Mouse (Mus musculus): ENCODE data around the gene Cacnb4. TPM values are rescaled to one million over a fixed set of nuclear protein-coding genes. Genes with fewer than 3 reads are reported as not detected.

Gene Cacnb4
- total and polyA plus RNA-seq, 3 experiments = not detected

DNA sequence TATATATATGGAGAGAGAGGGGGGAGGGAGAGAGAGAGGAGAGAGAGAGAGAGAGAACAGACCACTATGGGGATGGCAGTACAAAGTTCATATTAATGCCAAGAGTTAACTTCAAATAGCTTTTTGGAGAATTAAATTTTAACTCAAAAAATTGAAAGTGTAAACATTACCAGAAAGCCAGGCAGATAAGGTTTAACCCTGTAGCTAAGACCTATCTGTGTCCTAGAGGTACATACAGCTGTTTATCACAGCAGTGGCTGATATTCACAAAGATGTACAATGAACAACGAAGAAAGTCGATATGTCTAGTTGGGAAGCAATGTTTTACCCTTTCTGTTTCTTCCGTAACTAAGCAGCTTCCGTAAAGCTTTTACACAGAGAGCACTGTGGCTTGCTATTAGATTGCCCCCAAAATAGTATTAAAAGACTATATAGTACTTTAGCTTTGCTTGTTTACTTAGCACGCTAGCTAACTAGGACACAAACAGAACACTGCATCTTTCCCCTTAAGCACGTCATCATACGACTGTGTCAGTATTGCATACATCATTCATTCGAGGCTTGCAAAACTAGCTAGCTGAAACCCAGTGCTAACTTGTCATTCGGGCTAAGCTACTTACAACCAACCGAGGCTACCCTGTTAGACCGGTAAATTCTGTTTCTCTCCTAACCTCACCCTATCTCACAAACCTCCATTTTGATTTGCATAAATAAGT, 72.5 kb downstream of the Cacnb4 start:
- H3K79me2 ChIP-seq (ENCODE audit: control insufficient read depth, insufficient read depth, low read length, poor library complexity) = no peaks in the 10 kb centered on the region
- H3K4me3 ChIP-seq (ENCODE audit: control insufficient read depth in 1 of 2, insufficient read depth in 1 of 2, low read depth in 2 of 2, low read length in 2 of 2) = no peak overlapping the region
- no peak for DNase-seq (ENCODE audit: low read depth, low spot score)
- TF ChIP-seq ELF1 (IDR thresholded peaks at IDR 0.05; ENCODE audit: low read depth, low read length) (no peak), MYC (IDR thresholded peaks at IDR 0.05; ENCODE audit: low read depth, low read length) (no peak), RAD21 (IDR thresholded peaks at IDR 0.05; ENCODE audit: low read depth, low read length) (no peak), BHLHE40 (IDR thresholded peaks at IDR 0.05; ENCODE audit: borderline replicate concordance, low read depth, low read length) (no peak), GATA1 (IDR thresholded peaks at IDR 0.05; ENCODE audit: low read depth, low read length) (no peak), USF1 (IDR thresholded peaks at IDR 0.05; ENCODE audit: low read depth, low read length) (no peak), POLR2AphosphoS5 (IDR thresholded peaks at IDR 0.05; ENCODE audit: borderline replicate concordance, low read depth, low read length) (no peak), TCF12 (IDR thresholded peaks at IDR 0.05; ENCODE audit: low read depth, low read length) (no peak), MAZ (IDR thresholded peaks at IDR 0.05; ENCODE audit: low read depth, low read length) (no peak)
- H3K27ac ChIP-seq (ENCODE audit: control insufficient read depth, low read depth, low read length) = no peak overlapping the region
- H3K4me1 ChIP-seq (ENCODE audit: control insufficient read depth in 1 of 2, insufficient read depth in 2 of 2, low read length in 2 of 2) = peaks cover 0 to 6% of the 10 kb centered on the region in 2 experiments; a peak in 3 of 4 replicates
- H3K36me3 ChIP-seq (ENCODE audit: control insufficient read depth in 1 of 2, insufficient read depth in 2 of 2, low read length in 2 of 2) = peaks cover 0 to 2% of the 10 kb centered on the region in 2 experiments; a peak in 1 of 4 replicates
- H3K27me3 ChIP-seq (ENCODE audit: control insufficient read depth in 1 of 2, insufficient read depth in 2 of 2, low read length in 2 of 2) = no peaks in the 10 kb centered on the region
- no peaks in the 10 kb centered on the region for H3K9me3 ChIP-seq (replicated peaks; ENCODE audit: insufficient read depth, low read length)
- H3K9ac ChIP-seq (ENCODE audit: control insufficient read depth, low read depth, low read length, poor library complexity, severe bottlenecking) = no peak overlapping the region

DNA sequence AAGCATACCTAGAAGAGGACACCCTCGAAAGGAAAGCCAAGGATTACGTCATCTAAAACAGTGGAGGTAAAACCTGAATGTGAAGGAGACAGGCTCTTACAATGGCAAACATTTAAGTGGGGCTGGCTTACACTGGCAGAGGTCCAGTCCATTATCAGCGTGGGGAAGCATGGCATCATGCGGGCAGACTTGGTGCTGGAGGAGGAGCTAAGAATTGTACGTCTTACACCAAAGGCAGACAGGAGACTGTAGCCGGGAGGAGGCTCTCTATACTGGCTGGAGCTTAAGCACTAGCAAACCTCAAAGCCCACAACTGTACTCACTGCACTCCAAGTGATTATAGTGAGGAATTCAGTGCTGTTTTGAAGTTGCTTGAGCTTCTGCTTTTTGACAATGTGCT, 73.2 kb downstream of the Cacnb4 start:
- Histone ChIP-seq H3K36me3 (ENCODE audit: control insufficient read depth in 1 of 2, insufficient read depth in 2 of 2, low read length in 2 of 2) (peaks cover 0 to 2% of the 10 kb centered on the region in 2 experiments; a peak in 1 of 4 replicates), H3K4me1 (ENCODE audit: control insufficient read depth in 1 of 2, insufficient read depth in 2 of 2, low read length in 2 of 2) (peaks cover 0 to 6% of the 10 kb centered on the region in 2 experiments; a peak in 3 of 4 replicates), H3K79me2 (ENCODE audit: control insufficient read depth, insufficient read depth, low read length, poor library complexity) (no peaks in the 10 kb centered on the region), H3K9me3 (replicated peaks; ENCODE audit: insufficient read depth, low read length) (no peaks in the 10 kb centered on the region), H3K27me3 (ENCODE audit: control insufficient read depth in 1 of 2, insufficient read depth in 2 of 2, low read length in 2 of 2) (no peaks in the 10 kb centered on the region), H3K4me3 (ENCODE audit: control insufficient read depth in 1 of 2, insufficient read depth in 1 of 2, low read depth in 2 of 2, low read length in 2 of 2) (peak overlapping the region; percentile 6 to 17; a peak in 2 of 4 replicates), H3K9ac (ENCODE audit: control insufficient read depth, low read depth, low read length, poor library complexity, severe bottlenecking) (no peak overlapping the region), H3K27ac (ENCODE audit: control insufficient read depth, low read depth, low read length) (no peak overlapping the region)
- peak; percentile 61 for DNase-seq (ENCODE audit: low read depth, low spot score)
- TF ChIP-seq CHD2 (IDR thresholded peaks at IDR 0.05; ENCODE audit: low read length) (no peak), MEF2A (IDR thresholded peaks at IDR 0.05; ENCODE audit: extremely low read depth, insufficient replicate concordance, low read depth, low read length, poor library complexity, severe bottlenecking) (no peak), EP300 (IDR thresholded peaks at IDR 0.05; ENCODE audit: low read depth in 1 of 2, low read length in 2 of 2) (no peak), TBP (IDR thresholded peaks at IDR 0.05; ENCODE audit: low read depth, low read length) (no peak), ZMIZ1 (IDR thresholded peaks at IDR 0.05; ENCODE audit: low read depth, low read length) (no peak), ZC3H11A (IDR thresholded peaks at IDR 0.05; ENCODE audit: low read depth, low read length) (no peak), GATA1 (IDR thresholded peaks at IDR 0.05; ENCODE audit: low read depth, low read length) (0 out of 2 replicates have a peak, but pooled peaks have one; percentile 8), MXI1 (IDR thresholded peaks at IDR 0.05; ENCODE audit: low read depth, low read length) (no peak), RCOR1 (IDR thresholded peaks at IDR 0.05; ENCODE audit: low read depth, low read length) (no peak)

Data from MEL (cell line).